ENCODE assay signal across 26 mouse cellular contexts in genomic region chrX:139654350-139655063, GRCm38 (mm10). TPM values are rescaled to one million over a fixed set of nuclear protein-coding genes. Genes with fewer than 3 reads are reported as not detected.
DNase-seq lines count a peak whose midpoint lies in the region; ATAC-seq and TF ChIP-seq lines count a peak whose summit lies in the region.
"Had no signal": no experiment of that assay in that cellular context is flagged by ENCODE, and none has a peak within 500 bp of the region (broad histone marks: within the 10 kb centered on the region; RNA-seq: fewer than 3 reads in every experiment).

No protein-coding gene starts in this region.

- TF ChIP-seq EP300 in liver, postnatal 0 days (IDR thresholded peaks at IDR 0.05; ENCODE audit: low read depth): peak; percentile 40; the same call in 1 of the 2 replicates
- no peak for TF ChIP-seq EP300 in heart, adult 2 months (IDR thresholded peaks at IDR 0.05; ENCODE audit: insufficient read depth, low read depth, low read length)

- no peak for TF ChIP-seq POLR2A in thymus, adult 2 months (IDR thresholded peaks at IDR 0.05; ENCODE audit: control insufficient read depth, extremely low read depth, insufficient read depth, low read length, poor library complexity)
- TF ChIP-seq POLR2A in heart, adult 2 months (IDR thresholded peaks at IDR 0.05; ENCODE audit: insufficient read depth, low read depth, low read length): no peak

- H3K4me2 ChIP-seq in liver, embryonic 11.5 days: no peak overlapping the region
- no peak overlapping the region for H3K4me2 ChIP-seq in liver, postnatal 0 days (ENCODE audit: low read depth, low read length)
- H3K4me2 ChIP-seq: embryonic facial prominence, embryonic 15.5 days; forebrain, embryonic 15.5 days; heart, embryonic 15.5 days; hindbrain, embryonic 14.5 days; limb, embryonic 12.5 days; neural tube, embryonic 12.5 days had no signal

- H3K27ac ChIP-seq in gastrocnemius, adult 2 months: peak overlapping the region; percentile 38
- no peak overlapping the region for H3K27ac ChIP-seq in liver, embryonic 11.5 days (ENCODE audit: low read depth, low read length)
- no peak overlapping the region for H3K27ac ChIP-seq in liver, postnatal 0 days (ENCODE audit: low read depth)
- H3K27ac ChIP-seq in thymus, adult 2 months (ENCODE audit: control insufficient read depth, insufficient read depth, low read length): no peak overlapping the region
- no peak overlapping the region for H3K27ac ChIP-seq in heart, adult 2 months
- H3K27ac ChIP-seq: embryonic facial prominence, embryonic 15.5 days; forebrain, embryonic 15.5 days; heart, embryonic 15.5 days; hindbrain, embryonic 14.5 days; limb, embryonic 12.5 days; neural tube, embryonic 12.5 days had no signal

- no peaks in the 10 kb centered on the region for H3K27me3 ChIP-seq in liver, embryonic 11.5 days (replicated peaks; ENCODE audit: control insufficient read depth, insufficient read depth, low read length)
- H3K27me3 ChIP-seq in liver, postnatal 0 days (ENCODE audit: insufficient read depth, low read length): no peaks in the 10 kb centered on the region
- H3K27me3 ChIP-seq in thymus, adult 2 months (ENCODE audit: control insufficient read depth, insufficient read depth, low read length): no peaks in the 10 kb centered on the region
- H3K27me3 ChIP-seq in heart, adult 2 months (ENCODE audit: control insufficient read depth, insufficient read depth, low read length): no peaks in the 10 kb centered on the region
- H3K27me3 ChIP-seq: embryonic facial prominence, embryonic 15.5 days; forebrain, embryonic 15.5 days; heart, embryonic 15.5 days; neural tube, embryonic 12.5 days had no signal

- TF ChIP-seq CTCF in gastrocnemius, adult 2 months (IDR thresholded peaks at IDR 0.05): no peak
- no peak for TF ChIP-seq CTCF in liver, postnatal 0 days (IDR thresholded peaks at IDR 0.05; ENCODE audit: low read depth)
- TF ChIP-seq CTCF in thymus, adult 2 months (IDR thresholded peaks at IDR 0.05; ENCODE audit: borderline replicate concordance, control insufficient read depth, extremely low read depth, insufficient read depth, low read length, poor library complexity): no peak
- TF ChIP-seq CTCF in heart, adult 2 months (IDR thresholded peaks at IDR 0.05): no peak

- peak; percentile 20 for DNase-seq in gastrocnemius, adult 2 months
- no peak for DNase-seq in gastrocnemius, postnatal 10 days
- no peak for DNase-seq in liver, embryonic 11.5 days (ENCODE audit: low spot score)
- no peak for DNase-seq in liver, postnatal 0 days
- DNase-seq in thymus, adult 2 months: no peak
- no peak for DNase-seq in heart, adult 2 months
- DNase-seq in cerebellum, postnatal 25 days: no peak
- DNase-seq: adrenal gland, adult 2 months; cerebellum, adult 9-10 months; gastrocnemius, postnatal 36 days; heart, postnatal 4 days; kidney, adult 9 months; kidney, postnatal 25 days; lung, adult 2 months; lung, postnatal 14 days; midbrain, embryonic 14.5 days; thymus, postnatal 25 days had no signal

- WGBS in liver, embryonic 11.5 days: 64% methylated on average over 5 of the region's 5 CpGs
- WGBS in liver, postnatal 0 days (ENCODE audit: insufficient replicate concordance): 61% methylated on average over 5 of the region's 5 CpGs
- 73% methylated on average over 5 of the region's 5 CpGs for WGBS in thymus, adult 2 months
- WGBS in heart, adult 2 months: 61% methylated on average over 5 of the region's 5 CpGs

- no peaks in the 10 kb centered on the region; the same call in 1 of the 2 replicates for H3K4me1 ChIP-seq in liver, embryonic 11.5 days (replicated peaks; ENCODE audit: control insufficient read depth, insufficient read depth, low read length)
- 0 out of 2 replicates have a peak, but pooled peaks cover 3% of the 10 kb centered on the region for H3K4me1 ChIP-seq in liver, postnatal 0 days (ENCODE audit: insufficient read depth)
- no peaks in the 10 kb centered on the region for H3K4me1 ChIP-seq in thymus, adult 2 months (replicated peaks; ENCODE audit: control insufficient read depth, insufficient read depth, low read length)
- H3K4me1 ChIP-seq in heart, adult 2 months (ENCODE audit: control insufficient read depth, insufficient read depth, low read length): no peaks in the 10 kb centered on the region
- H3K4me1 ChIP-seq: embryonic facial prominence, embryonic 15.5 days; forebrain, embryonic 15.5 days; limb, embryonic 12.5 days; neural tube, embryonic 12.5 days had no signal

- no peak overlapping the region for H3K9ac ChIP-seq in liver, embryonic 11.5 days (ENCODE audit: low read depth, low read length)
- no peak overlapping the region for H3K9ac ChIP-seq in liver, postnatal 0 days (replicated peaks)
- H3K9ac ChIP-seq in heart, adult 2 months (ENCODE audit: low read depth, low read length): no peak overlapping the region
- H3K9ac ChIP-seq: embryonic facial prominence, embryonic 15.5 days; forebrain, embryonic 15.5 days; heart, embryonic 15.5 days; hindbrain, embryonic 14.5 days; limb, embryonic 12.5 days; neural tube, embryonic 12.5 days had no signal

- no peak overlapping the region for H3K4me3 ChIP-seq in gastrocnemius, adult 2 months
- H3K4me3 ChIP-seq in liver, embryonic 11.5 days (ENCODE audit: low read depth, low read length): no peak overlapping the region
- H3K4me3 ChIP-seq in liver, postnatal 0 days (ENCODE audit: low read depth, low read length): no peak overlapping the region
- no peak overlapping the region for H3K4me3 ChIP-seq in thymus, adult 2 months (ENCODE audit: control insufficient read depth, insufficient read depth, low read length)
- H3K4me3 ChIP-seq in heart, adult 2 months: no peak overlapping the region
- H3K4me3 ChIP-seq: embryonic facial prominence, embryonic 15.5 days; forebrain, embryonic 15.5 days; heart, embryonic 15.5 days; limb, embryonic 12.5 days; neural tube, embryonic 12.5 days had no signal

- peak; percentile 63 for ATAC-seq in liver, embryonic 11.5 days (replicated peaks; ENCODE audit: low FRiP score)
- peak; percentile 86 for ATAC-seq in liver, postnatal 0 days
- ATAC-seq: forebrain, embryonic 15.5 days had no signal

- no peaks in the 10 kb centered on the region for H3K9me3 ChIP-seq in liver, embryonic 11.5 days (ENCODE audit: control insufficient read depth, low read length)
- no peaks in the 10 kb centered on the region for H3K9me3 ChIP-seq in liver, postnatal 0 days (ENCODE audit: low read length)
- H3K9me3 ChIP-seq: embryonic facial prominence, embryonic 15.5 days; forebrain, embryonic 15.5 days; heart, embryonic 15.5 days; limb, embryonic 12.5 days; neural tube, embryonic 12.5 days had no signal

- no peaks in the 10 kb centered on the region for H3K79me2 ChIP-seq in heart, adult 2 months (replicated peaks; ENCODE audit: control insufficient read depth, insufficient read depth, low read length)

- H3K36me3 ChIP-seq in liver, embryonic 11.5 days (ENCODE audit: control insufficient read depth, insufficient read depth, low read length): no peaks in the 10 kb centered on the region
- H3K36me3 ChIP-seq in liver, postnatal 0 days (replicated peaks; ENCODE audit: insufficient read depth, low read length): no peaks in the 10 kb centered on the region
- H3K36me3 ChIP-seq in thymus, adult 2 months (ENCODE audit: control insufficient read depth, insufficient read depth, low read length): no peaks in the 10 kb centered on the region
- H3K36me3 ChIP-seq in heart, adult 2 months (ENCODE audit: control insufficient read depth, insufficient read depth, low read length): no peaks in the 10 kb centered on the region
- H3K36me3 ChIP-seq: embryonic facial prominence, embryonic 15.5 days; forebrain, embryonic 15.5 days; heart, embryonic 15.5 days; limb, embryonic 12.5 days; neural tube, embryonic 12.5 days had no signal

- intact Hi-C loops in gastrocnemius, adult 2 months (cut with DNase I): no loop called here
- intact Hi-C loops in heart, adult 2 months (cut with DNase I): no loop called here

RNA-seq across cellular contexts. Expression of gene Tbc1d8b, which starts 30.3 kb away (rescaled TPM):
- 1 to 10 TPM; 4.4 to 4.6 TPM for total RNA-seq in gastrocnemius, adult 2 months (2021)
- 1 to 10 TPM; 5.5 to 5.9 TPM for total RNA-seq in gastrocnemius, postnatal 10 days (2021)
- polyA plus RNA-seq in liver, embryonic 11.5 days (2014; fragmentation: Nextera tagmentation; extraction: Ambion mirVana): 0.53 and 0.70 TPM in 2 replicates
- polyA plus RNA-seq in liver, postnatal 0 days (2015; fragmentation: Nextera tagmentation; extraction: Ambion mirVana): 0.81 and 0.93 TPM in 2 replicates
- polyA plus RNA-seq in thymus, adult 2 months (2012; rRNA removed): 1.1 and 1.2 TPM in 2 replicates
- total RNA-seq in heart, adult 2 months (2021): 1 to 10 TPM; 4.9 to 6.3 TPM
- 1.2 and 3.2 TPM in 2 replicates for polyA plus RNA-seq in heart, adult 2 months (2012; rRNA removed)

RNA-seq across cellular contexts. Expression of gene Gm15013, which starts 59.8 kb away (rescaled TPM):
- not detected for total RNA-seq in gastrocnemius, adult 2 months (2021)
- total RNA-seq in gastrocnemius, postnatal 10 days (2021): not detected
- not detected in 2 replicates for polyA plus RNA-seq in liver, embryonic 11.5 days (2014; fragmentation: Nextera tagmentation; extraction: Ambion mirVana)
- 0.14 TPM in 1 of 2 replicates, not detected in the other for polyA plus RNA-seq in liver, postnatal 0 days (2015; fragmentation: Nextera tagmentation; extraction: Ambion mirVana)
- not detected in 2 replicates for polyA plus RNA-seq in thymus, adult 2 months (2012; rRNA removed)
- total RNA-seq in heart, adult 2 months (2021): not detected
- polyA plus RNA-seq in heart, adult 2 months (2012; rRNA removed): 0.29 TPM in 1 of 2 replicates, not detected in the other
- total RNA-seq: adrenal gland, adult 2 months; ES-E14; gastrocnemius, postnatal 36 days; heart, postnatal 4 days; left cerebral cortex, postnatal 14 days had no signal
- polyA plus RNA-seq: adrenal gland, adult 2 months; forebrain, embryonic 15.5 days; hindbrain, embryonic 14.5 days; intestine, embryonic 14.5 days; lung, adult 2 months; midbrain, embryonic 14.5 days had no signal
